Mouse (Mus musculus): ENCODE measurements around the gene Gtf2h1. TPM values are rescaled to one million over a fixed set of nuclear protein-coding genes. Genes with fewer than 3 reads are reported as not detected.
A peak's percentile ranks its signal among the peaks of the same experiment; 100 is the strongest.
"Not testable (repeated sequence)": the region's sequence is repeated elsewhere in the genome, so short reads cannot be mapped to it uniquely, and the experiment has no call there.

Gtf2h1 gene
- 10 to 100 TPM; 22.9 to 23.4 TPM for polyA plus RNA-seq (2017; shearing (Covaris generic))

DNA sequence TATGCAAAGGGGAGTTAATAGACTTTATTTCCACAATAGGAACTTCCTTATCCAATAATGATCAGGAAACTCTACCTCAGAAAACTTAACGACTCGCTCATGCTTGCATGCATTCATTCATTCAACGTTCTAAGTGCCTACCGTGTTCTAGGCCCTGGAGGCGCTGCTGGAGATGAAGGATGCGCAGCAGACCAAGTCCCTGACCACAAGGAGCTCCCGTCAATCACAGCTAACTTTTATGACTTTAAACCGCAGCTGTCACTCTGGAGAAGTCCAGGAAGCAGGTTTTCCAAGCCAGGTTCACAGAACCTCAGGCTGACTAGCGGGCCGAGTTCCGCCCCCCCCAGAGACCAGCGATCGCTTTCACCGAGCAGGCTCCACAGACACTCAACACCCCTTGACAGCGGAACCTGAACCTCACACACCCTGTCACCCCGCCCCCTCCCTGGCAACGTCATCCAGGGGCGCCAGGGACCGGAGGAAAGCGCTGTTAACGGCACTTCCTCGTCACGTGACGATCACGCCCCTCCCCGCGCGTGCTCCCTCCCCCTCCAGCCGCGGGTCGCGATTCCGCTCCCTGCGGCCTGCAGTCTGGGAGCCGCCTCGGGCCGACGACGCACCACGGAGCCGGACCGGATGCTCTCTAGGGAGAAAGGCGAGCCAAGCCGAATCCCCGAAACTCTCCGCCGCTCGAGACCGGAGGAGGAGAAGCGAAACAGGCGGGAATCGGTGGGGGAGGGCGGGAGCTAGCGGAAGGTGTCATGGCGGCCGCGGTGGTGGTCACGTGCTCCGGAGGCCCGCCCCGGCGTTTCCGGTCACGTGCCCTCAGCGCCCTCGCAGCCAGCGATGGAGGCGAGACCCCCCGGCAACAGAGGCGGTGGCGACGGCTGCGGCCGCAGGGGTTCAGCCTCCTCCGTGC is at the start of gene Gtf2h1, which contains the start of gene Hps5:
Gtf2h1 (plus strand) TSS at position 817 of the 919 bp plus-strand sequence.
Hps5 (minus strand) TSS at position 778 of the 919 bp plus-strand sequence.
- peak; percentile 91 for ATAC-seq

DNA sequence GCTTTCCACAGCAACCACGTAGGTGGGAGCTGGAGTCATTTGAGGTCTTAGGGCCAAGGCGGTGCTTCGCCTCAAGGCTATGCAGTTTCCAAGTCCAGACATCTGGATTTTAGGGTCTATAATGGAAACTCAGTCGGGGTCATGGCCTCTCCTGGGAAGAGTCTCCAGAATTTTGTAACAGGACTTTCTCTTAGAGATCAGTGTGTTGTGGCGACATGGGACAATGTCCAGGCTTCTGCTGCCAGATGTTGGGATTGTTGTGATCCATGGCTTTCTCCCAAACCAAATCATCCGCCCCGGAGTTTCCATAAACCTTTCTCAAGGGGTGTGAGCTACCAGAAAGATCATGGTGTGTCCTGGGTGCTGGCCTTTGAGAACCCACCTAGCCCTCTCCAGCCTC is 49.5 kb upstream of the Gtf2h1 start:
- no peak for ATAC-seq

DNA sequence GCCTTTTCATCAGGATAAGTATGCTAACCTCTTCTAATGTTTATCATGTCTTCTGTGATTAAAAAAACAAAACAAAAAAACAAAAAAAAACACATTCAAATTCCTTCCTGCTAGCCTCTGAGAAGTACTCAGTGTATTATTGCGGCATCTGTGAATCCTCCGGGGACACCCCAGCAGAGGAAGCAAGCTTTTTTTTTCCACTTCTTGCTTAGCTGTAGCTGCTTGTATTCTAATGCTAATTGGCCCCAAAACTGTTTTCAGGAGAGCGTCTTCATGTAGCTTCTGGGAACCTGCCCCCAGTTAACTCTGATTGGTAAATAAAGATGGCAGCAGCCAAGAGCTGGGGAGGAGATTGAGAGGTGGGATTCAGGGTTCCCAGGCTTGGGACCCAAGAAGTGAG is 47.4 kb upstream of the Gtf2h1 start:
- no peak for ATAC-seq

DNA sequence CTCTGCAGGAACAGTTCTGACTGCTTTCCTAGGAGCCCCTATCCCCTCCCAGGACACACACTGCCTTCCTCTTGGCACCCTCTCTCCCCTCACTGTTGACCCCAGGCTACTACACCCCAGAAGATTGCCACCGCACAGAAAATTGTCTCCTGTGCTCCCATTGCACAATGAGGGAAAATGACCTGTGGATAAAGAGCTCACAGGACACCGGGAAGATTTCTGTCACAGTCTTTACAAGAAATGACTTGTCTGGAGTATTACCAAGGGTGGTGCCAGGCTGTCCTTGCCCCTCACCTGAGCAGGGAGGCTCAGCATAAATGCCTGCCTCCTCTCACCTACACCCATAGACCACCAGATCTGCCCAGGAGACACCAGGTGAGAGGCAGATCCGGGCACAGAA is 44.4 kb upstream of the Gtf2h1 start, which contains the start of gene Saa2:
Saa2 (plus strand) TSS at position 301 of the 400 bp plus-strand sequence.
- ATAC-seq = no peak

DNA sequence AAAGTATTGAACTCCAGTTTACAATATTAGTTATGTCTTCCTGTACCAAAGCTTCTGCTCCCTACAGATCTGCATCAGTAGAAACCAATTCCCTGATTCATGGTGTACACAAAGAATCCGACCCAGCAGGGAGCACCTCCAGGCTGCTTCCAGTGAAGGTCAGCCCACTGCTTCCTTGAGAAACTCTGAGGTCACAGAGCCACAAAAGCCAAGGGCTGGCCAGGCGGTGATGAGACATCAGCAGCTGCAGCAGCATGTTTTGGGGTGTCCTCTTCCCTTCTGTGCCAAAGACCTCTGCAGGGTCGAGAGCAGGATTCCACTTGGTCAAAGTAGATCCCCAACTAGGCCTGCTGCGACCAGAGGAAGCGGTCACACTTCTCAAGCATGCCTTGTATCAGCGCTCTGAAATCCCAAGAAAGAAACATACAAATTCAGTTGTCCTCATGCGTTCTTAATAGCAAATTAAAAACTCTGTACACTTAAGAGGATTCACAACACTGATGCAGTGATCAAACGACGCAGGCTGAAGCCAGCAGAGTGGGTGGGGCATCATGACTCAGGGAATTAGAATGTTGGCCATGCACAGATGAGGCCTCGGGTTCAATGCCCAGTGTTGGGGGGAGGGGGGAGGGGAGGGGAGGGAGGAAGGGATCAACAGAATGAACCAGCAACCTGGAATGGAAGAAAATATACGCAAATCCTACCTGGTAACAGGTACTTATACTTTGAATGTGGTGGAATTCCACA is 34.7 kb upstream of the Gtf2h1 start:
- no peak for ATAC-seq

DNA sequence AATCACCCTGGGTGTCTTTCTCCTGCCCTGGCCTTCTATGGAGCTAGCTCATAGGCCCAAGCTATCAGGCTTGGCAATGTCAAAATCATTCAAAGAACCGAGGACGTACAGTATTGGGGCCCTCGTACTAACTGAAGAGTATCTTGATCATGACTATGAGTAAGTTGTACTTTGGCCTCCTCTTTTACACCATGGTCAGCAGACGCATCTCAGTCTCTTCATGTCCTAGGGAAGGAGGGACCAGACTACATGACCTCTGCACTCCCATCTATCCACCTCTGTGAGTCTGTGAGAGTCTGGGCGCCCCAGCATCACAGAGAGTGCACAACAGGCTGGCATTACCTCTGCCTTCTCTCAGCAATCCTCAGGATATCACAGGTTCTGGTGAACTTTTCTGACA is 33.3 kb upstream of the Gtf2h1 start:
- no peak for ATAC-seq

DNA sequence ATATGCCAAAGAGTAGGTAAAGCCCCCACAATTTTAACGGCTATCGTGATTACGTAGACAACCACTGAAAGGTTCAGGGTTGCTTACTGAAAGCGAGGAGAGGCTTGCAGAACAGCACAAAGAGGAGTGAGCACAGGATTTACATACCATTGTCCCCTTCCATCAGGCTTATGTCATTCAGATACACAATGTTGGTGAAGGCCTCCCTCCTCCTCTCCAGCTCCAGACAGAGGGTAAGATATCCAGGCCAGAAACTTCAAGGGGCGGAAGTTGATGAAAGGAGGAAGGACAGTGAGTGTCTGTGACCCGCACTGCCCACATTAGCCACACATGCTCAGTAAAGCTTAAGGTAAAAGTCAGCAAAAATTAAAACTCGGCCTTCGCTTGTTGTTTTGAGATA is 31.2 kb upstream of the Gtf2h1 start:
- ATAC-seq = no peak

DNA sequence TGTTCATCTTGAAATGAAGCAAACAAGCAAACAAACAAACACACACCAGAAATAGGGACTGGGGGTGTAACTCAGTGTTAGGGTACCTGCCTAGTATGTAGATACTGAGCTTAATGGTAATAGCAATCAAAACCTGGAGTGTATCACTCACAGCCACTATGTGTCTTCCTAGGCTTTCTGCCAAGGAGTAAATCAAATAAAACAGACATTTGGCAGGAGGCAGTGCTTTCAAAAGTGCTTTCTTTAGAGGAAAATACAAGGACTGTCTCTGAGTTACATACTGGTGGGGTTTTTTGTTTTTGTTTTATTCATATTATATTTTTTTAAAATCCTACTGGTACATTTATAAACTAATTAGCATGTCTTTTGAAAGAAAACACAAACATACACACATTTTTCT is 28.5 kb upstream of the Gtf2h1 start:
- ATAC-seq = no peak

DNA sequence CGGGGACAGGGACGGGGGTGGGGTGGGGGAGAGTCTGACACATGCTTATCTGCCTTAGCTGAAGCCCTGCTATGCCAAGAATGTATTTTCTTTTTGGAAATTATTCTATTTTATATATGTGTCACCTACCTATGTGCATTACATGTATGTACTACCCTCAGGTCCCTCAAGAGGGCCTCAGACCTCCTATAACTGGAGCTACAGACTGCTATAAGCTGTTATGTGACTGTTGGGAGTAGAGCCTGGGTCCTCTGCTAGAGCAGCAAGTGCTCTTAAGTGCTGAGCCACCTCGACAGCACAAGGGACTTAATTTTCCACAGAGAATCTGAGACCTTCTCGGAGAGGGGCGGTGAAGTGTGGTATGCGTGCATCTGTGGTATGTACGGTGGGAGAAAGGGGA is 27.5 kb upstream of the Gtf2h1 start:
- ATAC-seq = no peak

DNA sequence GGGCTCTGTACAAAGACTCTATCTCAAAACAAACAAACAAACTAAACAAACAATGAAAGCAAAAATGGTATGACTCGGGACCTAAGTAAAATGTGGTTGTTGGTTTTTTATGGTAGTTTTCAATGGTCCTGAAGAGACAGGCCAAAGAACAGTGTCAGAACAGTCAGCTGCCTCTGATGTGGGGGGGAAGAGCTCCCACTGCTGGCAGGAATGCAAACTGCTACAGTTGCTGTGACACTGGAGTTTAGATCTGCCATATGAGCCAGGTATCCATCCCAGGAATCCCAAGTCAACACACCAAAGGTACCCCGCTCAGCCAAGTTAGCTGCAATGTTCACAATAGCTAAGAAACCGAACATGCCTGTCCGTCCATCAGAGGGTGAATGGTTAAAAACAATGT is 25.2 kb upstream of the Gtf2h1 start:
- peak; percentile 63 for ATAC-seq

DNA sequence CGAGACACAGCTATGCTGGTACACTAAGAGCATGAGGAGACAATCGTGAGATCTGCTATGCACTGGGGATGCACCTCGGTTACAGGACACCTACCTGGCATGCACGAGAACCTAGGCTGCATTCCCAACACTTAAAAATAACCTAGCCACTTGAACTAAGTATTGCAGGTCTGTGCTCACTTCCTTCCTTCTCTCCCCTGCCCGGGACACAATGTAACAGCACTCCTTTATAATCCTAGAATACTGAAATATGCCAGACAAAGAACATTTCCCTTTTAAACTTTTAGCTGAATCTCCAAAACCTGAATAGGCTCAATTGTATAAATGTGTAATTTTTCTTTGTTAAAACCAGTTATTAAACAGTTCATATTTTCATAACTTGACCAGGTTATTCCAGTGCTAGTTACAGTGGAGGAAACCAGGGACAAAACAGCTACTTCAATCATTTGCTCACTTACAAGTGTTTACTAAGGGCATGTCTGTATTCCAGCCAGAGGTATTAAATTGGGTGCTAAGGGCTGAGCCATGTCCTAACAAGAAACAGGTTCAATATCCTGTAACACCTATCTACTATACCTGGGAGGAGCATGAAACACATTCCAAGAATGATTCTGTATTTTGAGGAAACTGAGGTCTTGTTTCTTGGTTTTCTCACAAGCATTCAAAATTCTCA is 6.6 kb upstream of the Gtf2h1 start:
- ATAC-seq = no peak

DNA sequence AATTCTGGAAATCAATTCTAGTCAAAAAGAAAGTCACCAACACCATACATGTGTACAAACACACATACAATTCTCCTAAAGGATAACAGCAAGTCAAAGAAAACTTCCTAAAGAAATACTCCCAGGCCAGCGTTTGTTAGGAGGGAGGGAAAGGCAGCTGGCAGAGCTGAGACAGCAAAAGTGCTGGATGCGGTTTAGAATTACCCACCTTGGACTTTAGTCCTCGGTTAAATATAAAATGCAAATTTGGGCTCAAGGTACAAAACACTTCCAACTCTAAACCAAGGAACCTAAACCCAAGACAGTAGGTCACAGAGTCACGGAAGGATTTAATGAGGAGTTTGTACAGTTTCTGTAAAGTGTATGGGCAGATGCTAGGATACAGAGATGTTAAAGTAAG is 2.0 kb upstream of the Gtf2h1 start:
- no peak for ATAC-seq

DNA sequence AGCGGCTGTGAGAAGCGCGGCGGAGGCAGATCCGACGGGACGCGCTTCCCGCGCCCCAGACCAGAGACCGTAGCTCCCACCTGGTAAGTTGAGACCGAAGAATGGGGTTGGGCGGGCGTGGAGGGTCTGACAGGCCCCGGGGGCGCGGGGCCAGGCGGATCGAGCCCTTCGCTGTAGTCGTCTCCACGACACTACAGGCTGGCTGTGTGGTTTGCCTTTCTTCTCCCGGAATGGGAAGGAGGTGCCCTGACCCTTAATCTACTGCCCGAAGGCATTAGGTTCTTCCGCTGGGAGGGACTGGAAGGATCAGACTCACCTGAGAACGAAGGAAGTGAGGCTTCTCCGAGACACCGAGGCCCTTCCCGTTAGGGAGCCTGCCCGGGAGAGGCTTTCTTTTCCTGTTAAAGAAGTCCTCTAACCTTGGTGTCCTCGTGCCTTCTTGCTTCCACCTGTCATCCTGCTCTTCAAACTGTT is 340 bp downstream of the Gtf2h1 start:
- peak; percentile 4 for ATAC-seq

DNA sequence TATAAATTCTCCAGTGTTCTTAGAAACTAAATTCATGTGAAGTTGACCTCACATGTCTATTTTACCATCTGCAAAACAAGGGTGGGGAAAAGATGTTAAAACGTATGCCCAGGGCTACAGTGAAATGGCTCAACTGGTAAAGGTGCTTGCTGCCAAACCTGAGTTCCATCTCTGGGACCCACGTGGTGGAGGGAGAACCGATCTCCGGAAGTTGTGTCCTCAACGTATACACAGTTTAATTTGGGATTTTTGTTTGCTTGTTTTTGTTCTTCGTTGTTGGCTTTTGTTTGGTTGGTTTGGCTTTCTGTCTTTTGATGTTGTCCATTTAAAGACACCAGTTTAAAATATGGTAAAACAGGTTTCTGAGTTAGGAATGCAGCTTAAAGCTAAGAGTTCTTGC is 876 bp downstream of the Gtf2h1 start:
- no peak for ATAC-seq

DNA sequence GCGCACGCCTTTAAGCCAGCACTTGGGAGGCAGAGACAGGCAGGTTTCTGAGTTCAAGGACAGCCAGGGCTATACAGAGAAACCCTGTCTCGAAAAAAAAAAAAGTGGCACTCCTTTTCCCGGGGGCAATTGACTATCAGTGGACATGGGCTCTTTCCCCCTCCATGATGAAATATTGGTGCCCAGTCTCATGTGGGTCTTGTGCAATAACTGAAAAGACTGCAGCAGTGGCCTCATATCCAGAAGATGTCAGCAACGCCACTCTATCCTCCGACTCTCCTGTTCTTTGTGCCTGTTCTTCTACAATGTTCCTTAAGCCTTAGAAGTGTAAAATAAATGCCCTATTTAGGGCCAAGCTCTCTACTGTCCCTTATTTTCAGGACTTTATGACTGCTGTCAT is 14.4 kb downstream of the Gtf2h1 start:
- no peak for ATAC-seq

DNA sequence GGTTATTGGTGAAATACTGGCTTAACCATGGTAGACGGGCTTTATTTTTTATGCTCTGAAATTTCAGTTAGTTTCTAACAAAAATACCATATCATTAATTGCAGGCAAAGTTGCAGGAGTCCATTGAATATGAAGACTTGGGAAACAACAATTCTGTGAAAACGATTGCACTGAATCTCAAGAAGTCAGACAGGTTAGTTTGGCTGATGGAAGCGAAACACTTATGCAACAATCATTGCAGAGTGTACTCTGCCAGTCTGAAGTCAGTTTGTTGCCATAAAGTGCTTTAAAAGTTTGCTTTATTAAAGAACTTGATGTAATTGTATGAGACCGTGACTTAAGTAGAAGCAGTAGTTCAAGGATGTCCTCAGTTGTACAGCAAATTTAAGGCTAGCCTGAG is 18.1 kb downstream of the Gtf2h1 start:
- no peak for ATAC-seq

DNA sequence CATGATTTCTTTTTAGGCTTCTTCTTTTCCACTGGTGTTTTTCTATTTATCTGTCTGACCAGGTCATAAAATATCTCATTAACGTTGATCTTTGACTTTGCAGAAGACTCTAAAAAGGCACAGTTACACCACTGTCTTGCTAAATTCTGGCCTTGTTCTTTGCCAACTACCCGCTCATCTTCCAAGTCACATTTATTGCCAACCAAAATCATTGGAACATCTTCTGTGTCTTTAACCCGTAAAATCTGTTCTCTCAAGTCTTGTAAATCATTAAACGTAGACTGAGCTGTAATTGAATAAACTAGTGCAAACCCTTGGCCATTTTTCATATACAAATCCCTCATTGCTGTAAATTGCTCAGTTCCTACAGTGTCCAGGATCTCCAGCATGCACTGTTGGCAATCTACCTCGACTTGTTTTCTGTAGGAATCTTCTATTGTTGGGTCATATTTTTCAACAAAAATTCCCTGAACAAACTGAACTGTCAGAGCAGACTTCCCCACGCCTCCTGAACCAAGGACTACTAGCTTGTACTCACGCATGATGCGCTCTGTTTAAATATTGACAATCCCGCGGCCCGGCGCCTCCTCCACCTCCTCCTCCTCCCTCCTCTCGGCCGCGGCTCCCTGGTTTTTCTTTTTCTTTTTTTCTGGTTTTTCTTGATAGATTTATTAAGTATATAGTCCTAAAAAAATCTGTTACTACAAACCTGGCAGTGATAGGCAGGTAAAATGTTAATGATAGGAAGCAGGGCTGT is 25.2 kb downstream of the Gtf2h1 start:
- ATAC-seq = not testable (repeated sequence)

DNA sequence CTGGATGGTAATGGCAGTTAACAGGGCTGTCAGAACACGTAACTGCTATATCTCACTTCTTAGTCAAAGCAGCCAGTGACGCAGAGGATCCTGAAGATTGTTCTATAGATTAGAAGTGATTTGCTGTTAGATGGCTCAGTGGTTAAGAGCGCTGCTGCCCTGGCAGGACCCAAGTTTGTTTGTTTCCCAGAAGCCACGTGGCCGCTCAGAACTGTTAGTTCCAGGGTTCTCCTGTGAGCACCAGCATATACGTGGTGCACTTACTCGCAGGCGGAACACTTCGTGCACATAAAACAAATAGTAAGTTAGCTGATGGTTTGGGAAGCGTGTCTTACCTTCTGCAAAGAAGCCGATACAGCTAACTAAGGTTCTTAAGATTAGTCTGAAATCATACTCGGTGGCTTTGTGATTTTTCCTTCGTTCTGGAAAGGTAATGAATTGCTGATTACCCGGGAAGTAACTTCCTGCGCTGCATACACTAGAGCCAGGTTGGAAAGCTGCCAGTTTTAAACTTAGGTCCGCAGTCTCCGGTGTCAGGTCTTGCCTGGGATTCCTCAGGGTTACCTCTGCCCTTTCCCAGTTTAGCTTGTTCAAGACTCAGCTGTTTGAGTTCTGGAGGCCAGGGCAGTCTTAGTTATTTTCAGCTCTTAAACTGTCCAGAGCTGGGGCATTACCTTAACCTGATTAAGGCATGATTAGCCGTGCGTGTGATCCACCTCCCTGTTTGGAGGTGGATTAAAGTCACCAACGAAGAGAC is 31.3 kb downstream of the Gtf2h1 start:
- ATAC-seq = no peak

DNA sequence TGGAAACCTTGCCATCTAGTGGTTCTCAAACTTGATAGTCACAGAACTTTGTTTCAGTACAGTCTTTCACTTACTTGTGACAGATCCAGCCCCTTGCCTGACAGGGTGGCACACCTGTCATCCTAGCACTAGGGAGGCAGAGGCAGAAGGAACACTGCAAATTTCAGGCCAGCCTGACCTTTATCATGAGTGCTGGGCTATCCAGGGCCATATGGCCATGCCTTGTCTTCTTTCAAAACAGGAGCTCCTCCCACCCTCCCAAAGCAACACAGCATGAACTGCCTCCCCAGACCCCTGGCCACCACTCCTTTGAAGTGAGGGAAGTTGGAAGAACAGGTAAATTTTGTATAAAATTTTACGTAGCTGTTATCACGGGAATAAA is 31.9 kb downstream of the Gtf2h1 start:
- no peak for ATAC-seq

DNA sequence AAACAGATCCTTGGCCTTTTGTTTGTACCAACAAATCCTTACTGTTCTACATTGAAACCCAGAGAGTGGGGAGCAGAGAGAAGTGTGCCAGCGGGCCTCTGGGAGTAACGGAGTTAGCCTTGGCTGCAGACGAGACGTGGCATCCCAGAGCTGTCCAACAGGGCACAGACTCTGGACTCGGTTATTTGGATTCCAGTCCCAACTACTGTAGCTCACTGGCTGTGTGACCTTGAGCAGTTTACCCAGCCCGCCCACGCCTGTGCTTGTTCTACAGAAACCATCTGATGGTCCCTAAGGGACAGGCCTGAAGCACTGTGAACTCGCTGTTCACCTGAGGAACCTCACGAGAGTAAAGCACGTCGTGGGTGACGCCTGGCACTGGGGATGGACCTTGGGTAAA is 34.0 kb downstream of the Gtf2h1 start:
- no peak for ATAC-seq

DNA sequence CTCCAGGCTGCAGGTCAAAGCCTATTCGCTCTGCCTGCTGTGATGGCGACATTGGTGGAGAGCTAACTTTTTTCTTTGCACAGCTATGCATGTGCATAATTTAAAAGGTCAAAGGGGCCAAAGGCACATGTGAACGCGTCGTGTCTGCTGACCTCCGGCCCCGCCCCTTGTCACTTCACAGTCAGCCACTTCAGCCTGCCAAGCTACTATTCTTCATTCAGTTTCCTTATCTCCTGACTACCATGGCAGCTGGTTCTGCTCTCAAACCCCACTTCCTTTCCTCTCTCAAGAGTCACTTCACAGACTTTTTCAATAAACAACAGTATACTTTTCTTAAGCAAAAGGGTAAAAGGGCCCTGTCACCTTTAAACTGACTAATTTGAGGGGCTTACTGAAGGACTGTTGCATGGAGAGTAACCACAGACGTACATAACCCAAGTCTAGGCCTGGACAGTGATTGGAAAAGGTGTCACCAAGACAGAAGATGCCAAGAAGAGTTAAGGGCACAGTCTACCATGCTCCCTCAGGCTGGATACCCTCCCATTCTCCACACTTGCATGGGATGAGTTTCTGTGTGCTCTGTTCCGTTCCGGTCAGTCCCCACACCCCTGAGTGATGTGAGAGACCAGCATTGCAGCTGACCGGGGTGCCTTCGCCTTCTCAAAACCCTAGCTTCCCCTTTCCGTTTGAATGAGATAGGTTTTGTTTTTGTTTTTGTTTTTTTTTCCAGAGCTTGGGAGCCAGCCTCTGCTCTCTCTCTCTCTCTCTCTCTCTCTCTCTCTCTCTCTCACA is 35.1 kb downstream of the Gtf2h1 start:
- peak; percentile 8 for ATAC-seq
